Comparison of ENCODE assay signal across 9 mouse cellular contexts in the genomic region with DNA sequence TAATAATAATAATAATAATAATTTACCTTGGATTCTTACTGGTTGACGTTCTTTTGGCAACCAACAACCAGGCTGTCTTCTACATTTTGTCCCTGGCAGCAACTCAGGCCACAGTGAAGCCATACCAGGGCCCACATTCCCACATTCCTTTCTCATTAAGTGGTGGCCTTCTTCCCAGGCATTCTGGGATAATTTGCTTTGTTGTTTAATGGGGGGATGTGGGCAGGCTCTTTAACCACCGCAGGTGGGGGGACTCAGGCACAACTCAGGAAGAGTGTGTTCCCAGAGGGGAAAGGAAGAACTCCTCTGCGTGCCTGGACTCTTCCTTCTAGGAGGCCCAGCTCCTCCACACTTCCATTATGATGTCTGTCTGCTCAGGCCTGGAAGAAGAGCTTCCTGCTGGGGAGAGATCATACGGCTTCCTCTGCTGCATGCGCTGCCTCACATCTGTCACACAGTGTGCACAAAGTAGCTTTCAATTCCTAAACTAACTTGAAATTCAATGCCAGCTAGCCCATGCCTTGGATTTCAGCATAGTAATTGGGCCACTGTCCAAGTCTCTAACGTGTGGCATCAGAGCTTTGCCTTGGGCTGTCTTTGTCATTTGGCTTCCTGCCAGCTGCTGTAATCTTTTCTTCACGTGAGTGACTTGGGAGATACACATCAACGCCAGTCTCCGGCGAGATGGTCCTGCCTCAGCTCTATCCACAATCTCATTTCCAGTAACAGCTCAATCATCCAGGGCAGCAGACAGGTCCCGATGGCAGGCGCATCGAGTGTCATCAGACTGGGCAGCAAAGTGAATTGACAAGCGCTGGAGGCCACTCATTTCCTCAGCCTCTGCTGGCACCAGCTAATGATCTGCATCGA. TPM values are rescaled to one million over a fixed set of nuclear protein-coding genes. Genes with fewer than 3 reads are reported as not detected.
DNase-seq lines count a peak whose midpoint lies in the region; ATAC-seq lines count a peak whose summit lies in the region.
"Had no signal": no experiment of that assay in that cellular context is flagged by ENCODE, and none has a peak within 500 bp of the region (broad histone marks: within the 10 kb centered on the region; RNA-seq: fewer than 3 reads in every experiment).

No protein-coding gene starts in this region.

- H3K27ac ChIP-seq in neural tube, embryonic 11.5 days (ENCODE audit: low read depth, low read length): no peak overlapping the region
- H3K27ac ChIP-seq in hindbrain, embryonic 14.5 days: no peak overlapping the region
- H3K27ac ChIP-seq: embryonic facial prominence, embryonic 12.5 days had no signal

- H3K4me2 ChIP-seq in neural tube, embryonic 11.5 days (ENCODE audit: low read depth): no peak overlapping the region
- H3K4me2 ChIP-seq in hindbrain, embryonic 14.5 days (replicated peaks): no peak overlapping the region
- H3K4me2 ChIP-seq: embryonic facial prominence, embryonic 12.5 days had no signal

- H3K36me3 ChIP-seq in neural tube, embryonic 11.5 days (ENCODE audit: control insufficient read depth, insufficient read depth, low read length): no peaks in the 10 kb centered on the region
- H3K36me3 ChIP-seq in hindbrain, embryonic 14.5 days (replicated peaks; ENCODE audit: control insufficient read depth, insufficient read depth): no peaks in the 10 kb centered on the region
- H3K36me3 ChIP-seq: embryonic facial prominence, embryonic 12.5 days had no signal

- no peak overlapping the region for H3K9ac ChIP-seq in neural tube, embryonic 11.5 days (ENCODE audit: low read length)
- no peak overlapping the region for H3K9ac ChIP-seq in hindbrain, embryonic 14.5 days
- H3K9ac ChIP-seq: embryonic facial prominence, embryonic 12.5 days had no signal

- no peak for ATAC-seq in CD4-positive, CD25-positive, alpha-beta regulatory T cell, adult 4 months
- ATAC-seq in neural tube, embryonic 11.5 days (ENCODE audit: insufficient read depth, low FRiP score, low TSS enrichment): no peak
- ATAC-seq in hindbrain, embryonic 14.5 days (ENCODE audit: low FRiP score): peak; percentile 65; the same call in 1 of the 2 replicates

- DNase-seq in CD4-positive, CD25-positive, alpha-beta regulatory T cell, adult 2 months (ENCODE audit: low read depth, low spot score): peak; percentile 37
- peak; percentile 14 for DNase-seq in neural tube, embryonic 11.5 days (ENCODE audit: low spot score)
- DNase-seq in neural tube, embryonic 10.5 days (ENCODE audit: extremely low spot score, low spot score): no peak
- DNase-seq in hindbrain, embryonic 14.5 days (ENCODE audit: low spot score): peak; percentile 66
- peak; percentile 15 for DNase-seq in retina, embryonic 14.5 days (ENCODE audit: low spot score)
- DNase-seq in urinary bladder, adult 18-20 months (ENCODE audit: low spot score in 2 of 2): no peak
- no peak for DNase-seq in natural killer cell, adult 2 months (ENCODE audit: low spot score in 2 of 2)

- H3K4me1 ChIP-seq in neural tube, embryonic 11.5 days (ENCODE audit: control insufficient read depth, insufficient read depth, low read length): no peaks in the 10 kb centered on the region; the same call in 1 of the 2 replicates
- H3K4me1 ChIP-seq in hindbrain, embryonic 14.5 days (replicated peaks; ENCODE audit: control insufficient read depth, insufficient read depth, low read length): no peaks in the 10 kb centered on the region

- no peaks in the 10 kb centered on the region for H3K27me3 ChIP-seq in neural tube, embryonic 11.5 days (ENCODE audit: control insufficient read depth, insufficient read depth, low read length)
- no peaks in the 10 kb centered on the region for H3K27me3 ChIP-seq in hindbrain, embryonic 14.5 days (ENCODE audit: control insufficient read depth, insufficient read depth, low read length)
- H3K27me3 ChIP-seq: embryonic facial prominence, embryonic 12.5 days had no signal

- no peak overlapping the region for H3K4me3 ChIP-seq in neural tube, embryonic 11.5 days (ENCODE audit: low read depth, low read length)
- no peak overlapping the region for H3K4me3 ChIP-seq in hindbrain, embryonic 14.5 days (replicated peaks; ENCODE audit: low read length)
- H3K4me3 ChIP-seq: embryonic facial prominence, embryonic 12.5 days had no signal

- H3K9me3 ChIP-seq in neural tube, embryonic 11.5 days (ENCODE audit: control insufficient read depth, low read length): no peaks in the 10 kb centered on the region
- H3K9me3 ChIP-seq in hindbrain, embryonic 14.5 days (ENCODE audit: control insufficient read depth, low read length): no peaks in the 10 kb centered on the region
- H3K9me3 ChIP-seq: embryonic facial prominence, embryonic 12.5 days had no signal

- 61% methylated on average over 15 of the region's 15 CpGs for WGBS in neural tube, embryonic 11.5 days
- 42% methylated on average over 15 of the region's 15 CpGs for WGBS in hindbrain, embryonic 14.5 days

RNA-seq across cellular contexts. Expression of a gene that starts 31.3 kb away (rescaled TPM):
- polyA plus RNA-seq in CD4-positive, CD25-positive, alpha-beta regulatory T cell, adult 4 months (2017; shearing (Covaris generic)): 10 to 100 TPM; 11.9 to 15.1 TPM
- polyA plus RNA-seq in neural tube, embryonic 11.5 days (2014; fragmentation: Nextera tagmentation; extraction: Ambion mirVana): 33.3 and 34.6 TPM in 2 replicates
- 29.5 and 31.3 TPM in 2 replicates for polyA plus RNA-seq in hindbrain, embryonic 14.5 days (2014; fragmentation: Nextera tagmentation; extraction: Ambion mirVana)

Comparison
In these comparisons a context has a peak if more than half of its experiments do, and no peak if none do; other contexts are left out.
1. DNase-seq: peak in CD4-positive, CD25-positive, alpha-beta regulatory T cell, adult 2 months (single experiment), neural tube, embryonic 11.5 days (single experiment), hindbrain, embryonic 14.5 days (single experiment) and retina, embryonic 14.5 days (single experiment); none in neural tube, embryonic 10.5 days (single experiment), urinary bladder, adult 18-20 months (0 of 2) and natural killer cell, adult 2 months (0 of 2).